Mouse (Mus musculus) ES-E14 (cell line): ENCODE measurements at regions not wholly inside any gene's neighbourhood (a gene's known extent, or its start where the extent isn't known, plus 50 kb on each side); places are given as distances from the start of the nearest gene placed in this dataset.

Experiments
- DNase-seq: peaks from one replicate; pipeline ENCODE4 v3.0.0-alpha.2; 2013; ENCODE audit warnings: low read depth, low spot score
- H3K27ac ChIP-seq: 2 replicates; pipeline ENCODE4 v1.5.1; 2012; ENCODE audit warnings: low read depth, mild to moderate bottlenecking, low read length, moderate library complexity, mixed read lengths; ENCODE audit not compliant: poor library complexity, insufficient read depth, severe bottlenecking
- H3K36me3 ChIP-seq: 2 replicates; pipeline ENCODE4 v1.6.1; 2012; ENCODE audit warnings: mild to moderate bottlenecking, low read length, moderate library complexity, mixed read lengths; ENCODE audit not compliant: control insufficient read depth, poor library complexity, insufficient read depth, severe bottlenecking
- H3K4me1 ChIP-seq, 2 experiments: fragments of 150-350 bp in 1 of 2; sonication (generic) in 1 of 2; 2 replicates each; pipeline ENCODE4 v1.6.1; 2012; ENCODE audit warnings: low read length in 2 of 2, mild to moderate bottlenecking in 1 of 2, mixed read lengths in 1 of 2; ENCODE audit not compliant: control insufficient read depth in 2 of 2, insufficient read depth in 2 of 2, poor library complexity in 1 of 2
- H3K4me3 ChIP-seq, 2 experiments: fragments of 150-350 bp in 1 of 2; sonication (generic) in 1 of 2; 2 replicates each; pipeline ENCODE4 v1.5.1; 2012; ENCODE audit warnings: low read length in 2 of 2, low read depth in 1 of 2, mild to moderate bottlenecking in 1 of 2, mixed read lengths in 1 of 2; ENCODE audit not compliant: insufficient read depth in 1 of 2, poor library complexity in 1 of 2, severe bottlenecking in 1 of 2
- H3K9ac ChIP-seq: 2 replicates; pipeline ENCODE4 v1.6.1; 2012; ENCODE audit warnings: low read depth, mild to moderate bottlenecking, low read length, mixed read lengths; ENCODE audit not compliant: poor library complexity, insufficient read depth, severe bottlenecking
- H3K9me3 ChIP-seq: fragments of 150-350 bp; sonication (generic); 2 replicates; pipeline ENCODE4 v1.6.1; 2012; ENCODE audit warnings: low read depth, mild to moderate bottlenecking, low read length; ENCODE audit not compliant: control insufficient read depth, insufficient read depth
- CHD2 ChIP-seq: IDR thresholded peaks from 2 replicates; pipeline ENCODE4 v1.6.1; 2014; ENCODE audit warnings: mild to moderate bottlenecking, low read depth, low read length, inconsistent platforms
- HCFC1 ChIP-seq: IDR thresholded peaks from 2 replicates; pipeline ENCODE4 v1.6.1; 2012; ENCODE audit warnings: low read length, inconsistent platforms, borderline replicate concordance; ENCODE audit not compliant: insufficient read depth
- MAFK ChIP-seq: IDR thresholded peaks from 2 replicates; pipeline ENCODE4 v1.6.1; 2014; ENCODE audit warnings: mild to moderate bottlenecking, low read depth, low read length, inconsistent platforms; ENCODE audit not compliant: insufficient read depth
- ZC3H11A ChIP-seq: IDR thresholded peaks from 2 replicates; pipeline ENCODE4 v1.6.1; 2012; ENCODE audit warnings: low read depth, mild to moderate bottlenecking, inconsistent platforms, low read length, borderline replicate concordance
- ZNF384 ChIP-seq: IDR thresholded peaks from 2 replicates; pipeline ENCODE4 v1.6.1; 2012; ENCODE audit warnings: low read depth, low read length, inconsistent platforms
- in situ Hi-C, 2 experiments: fragments of 600-800 bp; cut with MboI; formaldehyde crosslinking; loops; one replicate each; pipeline ENCODE4 v1.15.1; 2025; ENCODE audit warnings: low sequenced_read_pairs in 2 of 2, inconsistent platforms in 1 of 2; ENCODE audit not compliant: unreplicated experiment in 2 of 2

GRCm38 (mm10) chr10:117504267-117504902 is 124.6 kb upstream of the Cpsf6 start:
- in situ Hi-C loops = no loop called here
- H3K27ac ChIP-seq = no peak overlapping the region
- H3K9ac ChIP-seq = no peak overlapping the region
- DNase-seq = no peak
- TF ChIP-seq ZC3H11A (no peak), CHD2 (no peak), MAFK (no peak), ZNF384 (no peak), HCFC1 (no peak)
- no peaks in the 10 kb centered on the region for H3K4me1 ChIP-seq
- H3K36me3 ChIP-seq = no peaks in the 10 kb centered on the region
- no peak overlapping the region for H3K4me3 ChIP-seq
- no peaks in the 10 kb centered on the region for H3K9me3 ChIP-seq

GRCm38 (mm10) chr10:117503222-117504184 is 123.7 kb upstream of the Cpsf6 start:
- TF ChIP-seq ZNF384 (no peak), ZC3H11A (no peak), CHD2 (no peak), HCFC1 (no peak), MAFK (no peak)
- Histone ChIP-seq H3K9me3 (no peaks in the 10 kb centered on the region), H3K9ac (no peak overlapping the region), H3K36me3 (no peaks in the 10 kb centered on the region), H3K4me1 (no peaks in the 10 kb centered on the region), H3K4me3 (no peak overlapping the region), H3K27ac (no peak overlapping the region)
- in situ Hi-C loops = no loop called here
- DNase-seq = no peak

GRCm38 (mm10) chr10:117502731-117503130 is 122.9 kb upstream of the Cpsf6 start:
- Histone ChIP-seq H3K4me3 (no peak overlapping the region), H3K9me3 (no peaks in the 10 kb centered on the region), H3K27ac (no peak overlapping the region), H3K9ac (no peak overlapping the region), H3K4me1 (no peaks in the 10 kb centered on the region), H3K36me3 (no peaks in the 10 kb centered on the region)
- DNase-seq = no peak
- no peak for TF ChIP-seq ZC3H11A
- no peak for TF ChIP-seq CHD2
- no peak for TF ChIP-seq HCFC1
- TF ChIP-seq MAFK = no peak
- no peak for TF ChIP-seq ZNF384
- in situ Hi-C loops = no loop called here

GRCm38 (mm10) chr10:117502135-117502534 is 122.3 kb upstream of the Cpsf6 start:
- no peak overlapping the region for H3K4me3 ChIP-seq

More at GRCm38 (mm10) chr10:117502135-117502534, 122.3 kb upstream of the Cpsf6 start:
- TF ChIP-seq HCFC1 = no peak
- no peak for TF ChIP-seq ZNF384
- TF ChIP-seq MAFK = no peak
- no peak for TF ChIP-seq ZC3H11A
- no peak for TF ChIP-seq CHD2
- DNase-seq = no peak
- in situ Hi-C loops = no loop called here
- H3K4me1 ChIP-seq = no peaks in the 10 kb centered on the region
- H3K9ac ChIP-seq = no peak overlapping the region
- H3K36me3 ChIP-seq = no peaks in the 10 kb centered on the region
- no peaks in the 10 kb centered on the region for H3K9me3 ChIP-seq
- H3K27ac ChIP-seq = no peak overlapping the region
